Comparison of ENCODE assay signal across 12 mouse cellular contexts in genomic region chr17:3481576-3482575, GRCm38 (mm10). TPM values are rescaled to one million over a fixed set of nuclear protein-coding genes. Genes with fewer than 3 reads are reported as not detected.
DNase-seq lines count a peak whose midpoint lies in the region; ATAC-seq lines count a peak whose summit lies in the region.
"Had no signal": no experiment of that assay in that cellular context is flagged by ENCODE, and none has a peak within 500 bp of the region (broad histone marks: within the 10 kb centered on the region; RNA-seq: fewer than 3 reads in every experiment).

No protein-coding gene starts in this region.

- peak; percentile 44 to 80 for DNase-seq in frontal cortex, adult 2 months (ENCODE audit: extremely low spot score in 1 of 2, low spot score in 1 of 2)
- DNase-seq in frontal cortex, postnatal 10 days (ENCODE audit: low spot score in 2 of 2) = no peak
- DNase-seq in right cerebral cortex, adult 18-20 months = peak; percentile 74
- no peak for DNase-seq in right cerebral cortex, postnatal 25 days
- peak; percentile 39 to 66 for DNase-seq in right cerebral cortex, postnatal 36 days (ENCODE audit: low spot score in 2 of 2)
- no peak for DNase-seq in urinary bladder, adult 18-20 months (ENCODE audit: low spot score in 2 of 2)
- DNase-seq in heart, embryonic 10.5 days (ENCODE audit: low spot score) = no peak
- DNase-seq: thymus, adult 18-20 months had no signal

- H3K9me3 ChIP-seq in intestine, embryonic 16.5 days (ENCODE audit: control insufficient read depth, low read length) = no peaks in the 10 kb centered on the region
- no peaks in the 10 kb centered on the region for H3K9me3 ChIP-seq in heart, embryonic 10.5 days
- H3K9me3 ChIP-seq: liver, embryonic 15.5 days had no signal

- H3K9ac ChIP-seq in intestine, embryonic 16.5 days (ENCODE audit: low read depth, low read length) = no peak overlapping the region
- H3K9ac ChIP-seq: liver, embryonic 15.5 days had no signal

- H3K4me3 ChIP-seq in intestine, embryonic 16.5 days (ENCODE audit: low read length) = no peak overlapping the region
- H3K4me3 ChIP-seq in heart, embryonic 10.5 days = no peak overlapping the region
- H3K4me3 ChIP-seq: erythroblast, embryonic 14.5 days; liver, embryonic 15.5 days had no signal

- no peak overlapping the region for H3K4me2 ChIP-seq in intestine, embryonic 16.5 days (ENCODE audit: low read depth, low read length)
- H3K4me2 ChIP-seq: liver, embryonic 15.5 days had no signal

- no peaks in the 10 kb centered on the region for H3K27me3 ChIP-seq in intestine, embryonic 16.5 days (replicated peaks; ENCODE audit: control insufficient read depth, insufficient read depth, low read length)
- H3K27me3 ChIP-seq in heart, embryonic 10.5 days (ENCODE audit: insufficient read depth, poor library complexity, severe bottlenecking) = no peaks in the 10 kb centered on the region
- H3K27me3 ChIP-seq: liver, embryonic 15.5 days had no signal

- H3K4me1 ChIP-seq in intestine, embryonic 16.5 days (ENCODE audit: control insufficient read depth, insufficient read depth, low read length) = no peaks in the 10 kb centered on the region
- H3K4me1 ChIP-seq in heart, embryonic 10.5 days = no peaks in the 10 kb centered on the region
- H3K4me1 ChIP-seq: liver, embryonic 15.5 days had no signal

- WGBS in intestine, embryonic 16.5 days = 51% methylated on average over 7 of the region's 7 CpGs
- 57% methylated on average over 7 of the region's 7 CpGs for WGBS in heart, embryonic 10.5 days

- H3K27ac ChIP-seq in intestine, embryonic 16.5 days (ENCODE audit: low read length) = no peak overlapping the region
- H3K27ac ChIP-seq in heart, embryonic 10.5 days = no peak overlapping the region
- H3K27ac ChIP-seq: liver, embryonic 15.5 days had no signal

- H3K36me3 ChIP-seq in intestine, embryonic 16.5 days (ENCODE audit: control insufficient read depth, insufficient read depth, low read length) = no peaks in the 10 kb centered on the region
- no peaks in the 10 kb centered on the region for H3K36me3 ChIP-seq in heart, embryonic 10.5 days
- H3K36me3 ChIP-seq: liver, embryonic 15.5 days had no signal

- ATAC-seq in intestine, embryonic 16.5 days = peak; percentile 75

RNA-seq across cellular contexts. Expression of gene Cldn20, which starts 50.5 kb away (rescaled TPM):
- polyA plus RNA-seq in frontal cortex, adult 2 months (2012; rRNA removed) = 1.4 and 2.0 TPM in 2 replicates
- polyA plus RNA-seq in intestine, embryonic 16.5 days (2015; fragmentation: Nextera tagmentation; extraction: Ambion mirVana) = 0.22 TPM in 1 of 2 replicates, not detected in the other
- not detected in 2 replicates for polyA plus RNA-seq in heart, embryonic 10.5 days (2016; fragmentation: Nextera tagmentation; extraction: Ambion mirVana)
- polyA plus RNA-seq: erythroblast, embryonic 14.5 days; intestine, embryonic 14.5 days; liver, embryonic 15.5 days had no signal

Comparison
In these comparisons a context has a peak if more than half of its experiments do, and no peak if none do; other contexts are left out.
1. DNase-seq: peak in frontal cortex, adult 2 months (2 of 2), right cerebral cortex, adult 18-20 months (single experiment) and right cerebral cortex, postnatal 36 days (2 of 2); none in frontal cortex, postnatal 10 days (0 of 2), right cerebral cortex, postnatal 25 days (single experiment), urinary bladder, adult 18-20 months (0 of 2) and heart, embryonic 10.5 days (single experiment).